Mouse (Mus musculus) liver, embryonic 12.5 days (tissue): ENCODE data around the gene Bhlha9. TPM values are rescaled to one million over a fixed set of nuclear protein-coding genes. Genes with fewer than 3 reads are reported as not detected.

Experiments used
- ATAC-seq: fragments of 200-750 bp; cut with Nextera tagmentation; 2 replicates; pipeline ENCODE4 v1.8.0; 2017; ENCODE audit warnings: moderate number of reproducible peaks, mild to moderate bottlenecking, moderate library complexity
- H3K27ac ChIP-seq: fragments of 300-500 bp; sonication (generic); 2 replicates; pipeline ENCODE4 v1.5.1; 2016; ENCODE audit warnings: mild to moderate bottlenecking
- H3K27me3 ChIP-seq: fragments of 300-500 bp; sonication (generic); replicated peaks from 2 replicates; pipeline ENCODE4 v1.6.1; 2016; ENCODE audit warnings: mild to moderate bottlenecking, moderate library complexity
- H3K36me3 ChIP-seq: fragments of 300-500 bp; sonication (generic); 2 replicates; pipeline ENCODE4 v1.6.1; 2016; ENCODE audit warnings: mild to moderate bottlenecking, moderate library complexity
- H3K4me1 ChIP-seq: fragments of 300-500 bp; sonication (generic); 2 replicates; pipeline ENCODE4 v1.6.1; 2016
- H3K4me2 ChIP-seq: fragments of 300-500 bp; sonication (generic); 2 replicates; pipeline ENCODE4 v1.6.1; 2016; ENCODE audit warnings: mild to moderate bottlenecking, moderate library complexity
- H3K4me3 ChIP-seq: fragments of 300-500 bp; sonication (generic); 2 replicates; pipeline ENCODE4 v1.5.1; 2016; ENCODE audit warnings: mild to moderate bottlenecking, moderate library complexity
- H3K9ac ChIP-seq: fragments of 300-500 bp; sonication (generic); 2 replicates; pipeline ENCODE4 v1.6.1; 2016; ENCODE audit warnings: mild to moderate bottlenecking, moderate library complexity
- H3K9me3 ChIP-seq: fragments of 300-500 bp; sonication (generic); replicated peaks from 2 replicates; pipeline ENCODE4 v1.6.1; 2016; ENCODE audit warnings: mild to moderate bottlenecking, moderate library complexity
- WGBS: fragments of 180-500 bp; shearing (Covaris S2); methylation state at CpG from one replicate; pipeline ENCODE4 v1.1.7; 2016; ENCODE audit not compliant: insufficient replicate concordance; 5-methylcytosine and 5-hydroxymethylcytosine counted together
- polyA plus RNA-seq: library from polyadenylated mRNA; unstranded; fragments of >200 nt; fragmentation: Nextera tagmentation; extraction: Ambion mirVana; gene quantifications from 2 replicates; pipeline ENCODE4 v1.2.1, GENCODE M21; 2016

The Bhlha9 gene
- not detected in 2 replicates for polyA plus RNA-seq

DNA sequence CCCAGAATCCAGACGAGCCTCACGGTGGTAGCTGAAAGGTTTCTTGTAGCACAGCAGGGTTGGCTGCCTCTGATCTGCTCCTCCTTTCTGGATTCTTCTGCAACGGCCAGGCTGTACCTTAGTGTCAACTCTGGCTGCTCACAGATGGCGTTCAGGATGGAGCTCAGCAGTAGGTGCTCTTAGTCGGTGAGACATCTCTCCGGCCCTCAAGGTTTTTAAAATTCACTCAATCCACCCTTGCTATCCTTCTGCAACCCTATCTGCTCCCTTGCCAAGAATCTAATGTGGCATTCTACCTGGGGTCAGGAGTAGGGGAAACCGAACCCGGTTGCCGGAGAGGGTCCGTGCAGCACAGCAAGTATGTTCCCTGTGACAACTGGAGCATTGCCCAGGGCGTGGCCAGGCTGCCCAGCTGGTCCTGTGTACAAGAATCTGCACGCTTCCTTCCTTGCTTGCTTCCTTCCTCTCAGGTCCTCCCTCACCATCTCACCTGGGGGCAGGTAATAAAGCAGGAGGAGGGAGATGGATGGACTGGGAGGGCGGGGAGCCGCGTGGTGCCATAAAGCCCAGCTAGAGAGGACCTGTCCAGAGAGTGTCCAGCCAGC is at the start of gene Bhlha9:
Gene Bhlha9 (plus strand): TSS at position 600 of the 605 bp plus-strand sequence.
- ATAC-seq = no peak
- no peaks in the 10 kb centered on the region for H3K4me1 ChIP-seq
- whole genome bisulfite sequencing = 45% methylated on average over 15 of the region's 15 CpGs
- peak within 1 kb of the TSS; percentile 37 for H3K4me2 ChIP-seq
- H3K27me3 ChIP-seq = peaks cover 89% of the 10 kb centered on the region
- no peaks in the 10 kb centered on the region for H3K9me3 ChIP-seq
- H3K27ac ChIP-seq = no peak within 1 kb of the TSS
- peak within 1 kb of the TSS; percentile 17; the same call in 1 of the 2 replicates for H3K4me3 ChIP-seq
- no peaks in the 10 kb centered on the region for H3K36me3 ChIP-seq
- H3K9ac ChIP-seq = no peak within 1 kb of the TSS

DNA sequence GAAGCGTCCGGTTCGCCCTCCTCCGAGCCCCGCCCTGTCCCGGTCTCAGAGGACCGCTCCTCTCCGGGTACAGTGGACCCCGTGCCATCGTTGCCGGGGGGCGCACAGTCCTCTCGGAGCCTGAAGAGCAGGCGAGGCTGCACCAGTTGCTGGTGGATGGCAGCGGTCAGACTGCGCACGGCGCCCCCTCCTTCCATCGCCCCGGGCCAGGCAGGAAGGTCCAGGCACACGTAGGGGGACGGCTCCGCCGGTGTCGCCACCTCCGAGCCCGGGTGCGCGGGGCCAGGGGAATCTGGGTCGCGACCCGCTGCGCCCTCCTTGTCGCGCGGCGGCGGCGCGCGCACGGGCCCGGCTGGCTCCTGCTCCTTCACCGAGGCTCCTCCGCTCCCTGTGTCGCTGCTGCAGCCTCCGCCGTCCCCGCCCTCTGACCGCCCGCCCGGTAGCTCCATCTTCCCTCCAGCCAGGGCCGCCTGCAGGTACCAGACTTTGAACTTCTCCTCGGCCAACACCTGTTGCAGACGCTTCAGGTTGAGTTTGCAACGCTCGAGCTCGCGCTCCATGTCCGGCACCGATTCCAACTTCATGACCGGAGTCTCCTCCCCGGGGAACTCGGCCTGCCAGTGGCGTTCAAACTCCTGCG is 49.6 kb upstream of the Bhlha9 start:
- ATAC-seq = no peak
- H3K4me2 ChIP-seq = peak overlapping the region; percentile 78
- peak overlapping the region; percentile 9; the same call in 1 of the 2 replicates for H3K9ac ChIP-seq
- peak overlapping the region; percentile 56 for H3K4me3 ChIP-seq
- WGBS = under 1% methylated on average over 66 of the region's 66 CpGs
- H3K4me1 ChIP-seq = peaks cover 5% of the 10 kb centered on the region; the same call in 1 of the 2 replicates
- no peaks in the 10 kb centered on the region for H3K36me3 ChIP-seq
- peaks cover 70% of the 10 kb centered on the region for H3K27me3 ChIP-seq
- H3K9me3 ChIP-seq = no peaks in the 10 kb centered on the region
- H3K27ac ChIP-seq = no peak overlapping the region

DNA sequence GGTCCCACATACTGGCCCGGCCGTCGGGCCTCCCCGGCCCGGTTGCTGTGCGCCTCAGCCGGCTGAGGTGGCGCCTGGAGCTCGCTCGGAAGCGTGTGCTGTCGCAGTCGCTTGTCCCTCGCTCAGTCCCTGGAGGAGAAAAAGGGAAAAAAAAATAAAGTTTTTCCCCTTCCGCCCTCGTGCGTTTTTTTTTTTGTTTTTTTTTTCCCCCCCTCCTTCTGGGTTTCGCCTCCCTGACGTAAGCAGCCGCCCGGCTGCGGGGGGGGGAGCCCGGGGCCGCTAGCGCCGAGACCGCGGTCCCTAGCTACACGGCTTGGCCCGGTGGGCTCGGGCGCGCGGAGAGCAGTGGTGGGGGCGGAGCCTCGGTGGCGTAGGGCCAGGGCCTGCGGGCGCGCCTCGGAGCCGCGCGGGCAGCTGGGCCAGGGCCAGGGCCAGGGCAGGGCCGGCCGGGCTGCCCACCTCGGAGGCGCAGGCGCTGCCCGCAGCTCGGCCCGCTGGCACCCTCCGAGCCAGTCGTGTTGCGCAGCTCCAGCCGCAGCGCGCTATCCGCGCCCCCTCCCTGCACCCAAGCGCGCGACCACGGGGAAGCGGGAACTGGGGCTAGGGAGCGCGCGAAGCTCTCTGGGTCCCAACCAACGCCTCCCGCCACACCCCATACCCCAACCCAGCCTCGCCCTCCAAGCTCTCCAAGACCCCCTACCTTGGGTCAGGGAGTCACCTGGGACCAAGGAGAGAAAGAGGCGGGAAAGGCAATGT is 48.9 kb upstream of the Bhlha9 start:
- Histone ChIP-seq H3K4me3 (peak overlapping the region; percentile 56), H3K36me3 (no peaks in the 10 kb centered on the region), H3K27ac (no peak overlapping the region), H3K27me3 (peaks cover 67% of the 10 kb centered on the region), H3K9me3 (no peaks in the 10 kb centered on the region), H3K9ac (no peak overlapping the region), H3K4me2 (peak overlapping the region; percentile 78), H3K4me1 (peaks cover 10% of the 10 kb centered on the region; the same call in 1 of the 2 replicates)
- peak; percentile 42; the same call in 1 of the 2 replicates for ATAC-seq
- WGBS = 1% methylated on average over 67 of the region's 72 CpGs

DNA sequence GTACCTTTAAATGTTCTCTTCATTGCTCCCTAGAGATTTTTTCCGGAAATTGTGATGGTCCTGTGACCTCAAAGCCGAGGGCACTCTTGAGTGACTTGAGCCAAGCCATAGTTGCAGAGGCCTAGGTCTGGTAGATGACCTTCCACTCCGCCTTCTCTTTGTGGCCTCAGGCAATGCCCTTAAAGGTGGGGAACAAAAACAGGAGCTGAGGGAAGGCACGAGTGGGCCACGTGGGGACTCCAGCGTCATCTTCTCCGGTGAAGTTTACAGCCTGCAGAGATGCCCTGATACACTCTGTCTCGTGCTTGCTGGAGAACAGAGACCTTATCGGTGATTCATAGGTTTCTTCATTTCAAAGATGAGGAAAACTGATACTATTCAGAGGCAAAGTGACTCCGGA is 48.2 kb upstream of the Bhlha9 start:
- Histone ChIP-seq H3K4me3 (no peak overlapping the region; the same call in 1 of the 2 replicates), H3K9ac (no peak overlapping the region), H3K9me3 (no peaks in the 10 kb centered on the region), H3K4me2 (no peak overlapping the region), H3K27me3 (peaks cover 64% of the 10 kb centered on the region), H3K4me1 (peaks cover 16% of the 10 kb centered on the region), H3K27ac (no peak overlapping the region), H3K36me3 (no peaks in the 10 kb centered on the region)
- no peak for ATAC-seq
- WGBS = 46% methylated on average over 10 of the region's 10 CpGs

DNA sequence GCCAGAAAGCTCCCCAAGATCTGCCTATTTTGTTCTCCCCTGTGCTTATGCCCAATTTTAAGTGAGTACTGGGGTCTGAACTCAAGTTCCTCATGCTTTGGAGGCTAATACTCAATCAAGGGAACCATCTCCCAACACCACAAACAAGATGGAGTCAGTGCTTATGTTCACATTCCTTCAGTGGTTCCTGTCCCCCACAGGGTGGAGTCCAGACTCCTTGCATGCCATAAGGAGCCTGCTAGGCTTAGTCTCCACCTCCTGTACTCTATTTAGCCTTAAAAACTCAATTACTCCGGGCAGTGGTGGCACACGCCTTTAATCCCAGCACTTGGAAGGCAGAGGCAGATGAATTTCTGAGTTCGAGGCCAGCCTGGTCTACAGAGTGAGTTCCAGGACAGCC is 47.4 kb upstream of the Bhlha9 start:
- H3K4me3 ChIP-seq = no peak overlapping the region
- H3K27ac ChIP-seq = no peak overlapping the region
- H3K4me1 ChIP-seq = peaks cover 16% of the 10 kb centered on the region
- peaks cover 57% of the 10 kb centered on the region for H3K27me3 ChIP-seq
- 53% methylated on average over 3 of the region's 3 CpGs for WGBS
- no peak overlapping the region for H3K4me2 ChIP-seq
- no peak overlapping the region for H3K9ac ChIP-seq
- no peaks in the 10 kb centered on the region for H3K36me3 ChIP-seq
- H3K9me3 ChIP-seq = no peaks in the 10 kb centered on the region
- no peak for ATAC-seq

DNA sequence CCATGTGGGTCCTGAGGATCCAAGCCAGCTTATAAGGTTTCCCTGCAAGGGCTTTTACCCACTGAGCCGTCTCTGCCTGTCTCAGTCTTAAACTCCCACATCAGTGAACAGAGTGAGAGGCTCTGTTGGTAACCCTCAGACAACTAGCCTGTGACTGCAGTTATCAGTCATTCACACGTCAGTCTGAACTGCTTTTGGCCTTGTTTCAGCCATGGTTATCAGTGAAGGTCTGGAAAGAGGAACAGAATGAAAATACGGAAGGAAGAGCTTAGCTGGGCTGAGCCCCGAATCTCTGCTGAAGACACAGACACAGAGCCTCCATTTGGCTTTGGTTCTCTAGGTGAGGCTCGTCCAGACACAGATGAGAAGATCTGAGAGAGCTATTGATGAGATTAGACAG is 43.7 kb upstream of the Bhlha9 start:
- no peak for ATAC-seq
- 8% methylated on average over 5 of the region's 5 CpGs for WGBS
- H3K4me2 ChIP-seq = no peak overlapping the region
- no peaks in the 10 kb centered on the region for H3K36me3 ChIP-seq
- peaks cover 19% of the 10 kb centered on the region for H3K27me3 ChIP-seq
- no peak overlapping the region for H3K27ac ChIP-seq
- no peak overlapping the region for H3K4me3 ChIP-seq
- H3K9ac ChIP-seq = no peak overlapping the region
- peaks cover 11% of the 10 kb centered on the region for H3K4me1 ChIP-seq
- no peaks in the 10 kb centered on the region for H3K9me3 ChIP-seq

DNA sequence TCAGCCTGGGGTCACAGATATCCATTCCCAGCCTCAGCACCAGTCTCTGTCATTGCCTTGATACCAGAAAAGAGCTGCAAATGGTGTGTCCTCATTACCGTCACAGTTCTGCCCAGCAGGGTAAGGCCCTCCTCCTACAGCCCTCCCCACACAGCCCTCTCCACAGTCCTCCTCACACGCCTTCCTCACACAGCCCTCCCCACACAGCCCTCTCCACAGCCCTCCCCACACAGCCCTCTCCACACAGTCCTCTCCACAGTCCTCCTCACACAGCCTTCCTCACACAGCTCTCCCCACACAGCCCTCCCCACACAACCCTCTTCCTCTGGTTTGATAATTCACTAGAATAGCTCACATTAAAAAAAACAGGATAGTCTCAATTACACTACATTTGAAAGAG is 42.2 kb upstream of the Bhlha9 start:
- WGBS = 48% methylated on average over 2 of the region's 2 CpGs
- Histone ChIP-seq H3K4me3 (no peak overlapping the region), H3K9me3 (no peaks in the 10 kb centered on the region), H3K27me3 (peaks cover 5% of the 10 kb centered on the region), H3K4me2 (no peak overlapping the region), H3K9ac (no peak overlapping the region), H3K27ac (no peak overlapping the region), H3K36me3 (no peaks in the 10 kb centered on the region), H3K4me1 (peaks cover 11% of the 10 kb centered on the region)
- no peak for ATAC-seq

DNA sequence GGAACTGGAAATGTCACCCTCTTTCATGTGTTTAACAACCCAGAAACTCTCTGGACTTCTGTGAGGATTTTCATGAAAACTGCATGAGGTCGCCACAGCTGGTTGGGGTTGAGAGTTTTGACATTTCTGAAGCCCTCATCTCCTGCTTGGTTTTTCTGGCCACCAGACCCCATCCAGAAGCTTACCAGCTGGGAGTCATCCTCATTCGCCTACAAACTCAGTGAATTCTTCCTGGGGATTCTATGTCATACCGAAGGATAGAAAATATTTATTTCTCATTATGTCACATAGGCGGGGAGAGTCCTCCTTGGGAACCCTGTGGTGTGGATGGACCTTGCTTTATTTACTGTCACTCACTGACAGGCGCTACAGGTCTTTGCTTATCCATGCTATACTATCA is 41.8 kb upstream of the Bhlha9 start:
- peaks cover 11% of the 10 kb centered on the region for H3K4me1 ChIP-seq
- no peaks in the 10 kb centered on the region for H3K36me3 ChIP-seq
- no peak overlapping the region for H3K4me3 ChIP-seq
- H3K27me3 ChIP-seq = peaks cover 2% of the 10 kb centered on the region
- no peak for ATAC-seq
- 57% methylated on average over 5 of the region's 5 CpGs for WGBS
- no peak overlapping the region for H3K4me2 ChIP-seq
- H3K9ac ChIP-seq = no peak overlapping the region
- H3K9me3 ChIP-seq = no peaks in the 10 kb centered on the region
- no peak overlapping the region for H3K27ac ChIP-seq

DNA sequence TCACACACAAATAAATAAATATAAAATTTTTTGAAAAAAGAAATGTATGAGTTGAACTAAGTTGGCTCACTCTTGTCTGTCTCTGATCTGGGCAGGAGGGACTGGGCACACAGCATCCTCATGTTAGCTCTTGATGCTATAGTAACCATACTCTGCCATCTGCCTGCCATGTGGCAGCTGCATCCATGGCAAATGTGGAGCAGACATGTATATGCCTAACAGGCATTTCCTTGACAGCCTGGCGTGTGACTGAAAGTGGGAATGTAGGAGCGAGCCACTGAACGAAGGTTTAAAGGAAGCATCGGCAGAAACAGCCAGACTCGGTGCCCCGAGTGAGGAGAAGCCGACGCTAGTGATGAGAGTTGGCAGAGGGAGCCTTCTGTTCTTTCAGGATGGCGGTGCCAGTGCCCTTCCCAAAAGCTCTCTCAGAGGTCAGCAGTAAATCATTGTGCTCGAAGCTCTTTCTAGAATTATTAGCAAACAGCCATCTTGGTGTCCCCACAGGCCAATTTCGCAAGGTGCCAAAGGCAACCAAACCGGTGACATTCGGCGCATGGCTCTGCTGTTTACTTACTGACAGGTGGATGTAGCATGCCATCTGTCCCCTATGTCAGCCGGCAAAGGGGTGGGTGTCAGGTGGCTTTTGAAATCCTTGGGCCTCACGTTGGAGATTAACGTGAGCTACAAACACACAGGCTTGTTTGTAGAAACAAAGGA is 32.8 kb upstream of the Bhlha9 start:
- Histone ChIP-seq H3K4me1 (no peaks in the 10 kb centered on the region), H3K36me3 (no peaks in the 10 kb centered on the region), H3K4me3 (no peak overlapping the region), H3K9ac (no peak overlapping the region), H3K9me3 (no peaks in the 10 kb centered on the region), H3K27ac (no peak overlapping the region), H3K4me2 (no peak overlapping the region), H3K27me3 (peaks cover 11% of the 10 kb centered on the region)
- no peak for ATAC-seq
- 71% methylated on average over 17 of the region's 17 CpGs for WGBS

DNA sequence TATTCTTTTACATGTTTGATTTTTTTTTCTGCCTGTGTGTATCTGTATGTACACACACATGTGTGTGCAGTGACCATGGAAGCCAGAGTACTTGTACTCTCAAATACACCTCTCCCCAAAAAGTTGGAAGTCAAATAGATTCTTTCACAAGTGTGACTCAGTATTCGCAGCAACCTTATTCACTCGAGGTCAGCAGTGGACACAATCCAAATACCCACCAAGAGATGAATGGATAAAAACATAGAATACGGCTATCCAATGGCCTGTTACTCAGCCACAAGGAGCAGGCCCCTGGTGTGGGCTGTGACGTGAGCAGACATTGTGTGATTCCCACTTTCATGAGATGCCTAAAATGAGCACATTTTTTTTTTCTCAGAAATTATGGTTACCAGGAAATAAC is 32.0 kb upstream of the Bhlha9 start:
- peaks cover 19% of the 10 kb centered on the region for H3K27me3 ChIP-seq
- H3K9ac ChIP-seq = no peak overlapping the region
- no peak for ATAC-seq
- H3K4me2 ChIP-seq = no peak overlapping the region
- H3K36me3 ChIP-seq = no peaks in the 10 kb centered on the region
- no peaks in the 10 kb centered on the region for H3K4me1 ChIP-seq
- no peak overlapping the region for H3K4me3 ChIP-seq
- H3K27ac ChIP-seq = no peak overlapping the region
- WGBS = 61% methylated on average over 4 of the region's 4 CpGs
- no peaks in the 10 kb centered on the region for H3K9me3 ChIP-seq

DNA sequence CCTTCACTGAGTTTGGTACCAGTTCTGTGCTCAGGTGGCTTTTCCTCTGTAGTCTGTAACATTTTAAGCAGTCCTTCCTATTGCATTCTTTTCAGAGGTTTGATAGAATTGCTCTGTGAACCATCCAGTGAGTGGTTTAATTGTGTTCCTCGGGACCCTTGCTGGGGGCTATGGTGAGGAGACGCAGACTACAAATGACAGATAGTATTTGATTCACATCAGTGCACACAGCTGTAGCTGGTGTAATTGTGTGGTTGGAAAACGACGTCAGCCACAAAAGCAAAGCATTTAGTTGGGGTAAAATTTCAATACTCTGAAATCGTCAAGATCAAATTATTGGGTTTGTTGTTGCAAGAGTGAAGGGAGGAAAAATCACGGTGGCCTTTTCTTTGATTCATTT is 28.0 kb upstream of the Bhlha9 start:
- H3K27me3 ChIP-seq = peaks cover 42% of the 10 kb centered on the region
- no peak for ATAC-seq
- H3K9me3 ChIP-seq = no peaks in the 10 kb centered on the region
- H3K9ac ChIP-seq = no peak overlapping the region
- no peaks in the 10 kb centered on the region for H3K36me3 ChIP-seq
- H3K4me1 ChIP-seq = peaks cover 5% of the 10 kb centered on the region; the same call in 1 of the 2 replicates
- H3K4me3 ChIP-seq = no peak overlapping the region
- H3K4me2 ChIP-seq = no peak overlapping the region
- WGBS = 72% methylated on average over 6 of the region's 6 CpGs
- no peak overlapping the region for H3K27ac ChIP-seq
